Mouse (Mus musculus) embryonic fibroblast, embryonic 13.5 days (primary cell): ENCODE measurements around the gene Klf13.
A peak's percentile ranks its signal among the peaks of the same experiment; 100 is the strongest.

ENCODE experiments used
- CTCF ChIP-seq: IDR thresholded peaks from 2 replicates; pipeline ENCODE4 v1.5.1; 2011; ENCODE audit warnings: mild to moderate bottlenecking, control low read depth, low read length, moderate library complexity, borderline replicate concordance; ENCODE audit not compliant: insufficient read depth
- POLR2A ChIP-seq: IDR thresholded peaks from 2 replicates; pipeline ENCODE4 v1.6.1; 2011; ENCODE audit warnings: low read depth, mild to moderate bottlenecking, control low read depth, low read length, moderate library complexity

DNA sequence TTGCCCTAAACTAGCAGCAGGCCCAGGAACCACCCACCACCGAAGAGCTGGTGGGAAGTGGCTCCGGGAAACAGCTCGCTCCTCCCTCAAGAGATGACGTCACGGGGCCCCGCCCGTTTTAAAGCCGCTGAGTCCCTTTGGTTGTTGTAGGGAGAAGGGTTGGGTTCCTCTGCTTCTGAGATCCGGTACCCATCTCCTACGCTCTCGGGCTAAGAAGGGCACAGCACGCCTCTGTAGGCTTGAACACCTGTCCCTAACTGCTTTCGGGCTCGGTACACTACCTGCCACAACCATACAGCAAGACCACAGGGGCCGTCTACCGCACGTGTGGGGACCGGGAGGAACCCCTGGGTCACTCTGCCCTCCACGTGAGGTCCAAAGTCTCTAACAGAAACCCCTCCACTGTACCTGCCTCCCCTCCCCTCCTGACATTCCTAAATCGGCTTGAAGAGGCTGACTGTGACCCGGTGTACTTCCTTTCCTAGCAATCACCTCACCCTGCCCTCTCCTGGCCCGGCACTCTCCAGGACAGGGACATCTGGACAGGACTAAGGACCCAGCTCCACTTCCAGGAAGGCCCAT is 80.1 kb downstream of the Klf13 start:
- TF ChIP-seq POLR2A (peak; percentile 44), CTCF (no peak)
